Mouse (Mus musculus): Measurements from ENCODE around the gene Hnrnpa1.
A peak's percentile ranks its signal among the peaks of the same experiment; 100 is the strongest.

The Hnrnpa1 gene

GRCm38 (mm10) chr15:103240160-103241028, at the start of gene Hnrnpa1:
Hnrnpa1 (plus strand) TSS chr15:103240432.
- DNase-seq = peak; percentile 91 to 98

GRCm38 (mm10) chr15:103190531-103191462, 49.4 kb upstream of the Hnrnpa1 start:
- peak; percentile 31 to 83 for DNase-seq

GRCm38 (mm10) chr15:103193606-103194005, 46.6 kb upstream of the Hnrnpa1 start:
- peak; percentile 83 to 85 for DNase-seq

- no peak for DNase-seq
Measured at GRCm38 (mm10) chr15:103196835-103197234, 43.4 kb upstream of the Hnrnpa1 start.

GRCm38 (mm10) chr15:103197785-103198184, 42.4 kb upstream of the Hnrnpa1 start:
- DNase-seq = no peak

GRCm38 (mm10) chr15:103202088-103202793, 38.0 kb upstream of the Hnrnpa1 start:
- peak; percentile 59 to 74 for DNase-seq

- peak; percentile 32 to 43 for DNase-seq
Measured at GRCm38 (mm10) chr15:103205156-103205555, 35.1 kb upstream of the Hnrnpa1 start.

GRCm38 (mm10) chr15:103214149-103214548, 26.1 kb upstream of the Hnrnpa1 start:
- DNase-seq = no peak

- DNase-seq = peak; percentile 92
Measured at GRCm38 (mm10) chr15:103214971-103215907, 25.0 kb upstream of the Hnrnpa1 start.

GRCm38 (mm10) chr15:103216052-103216451, 24.2 kb upstream of the Hnrnpa1 start:
- DNase-seq = no peak

- DNase-seq = peak; percentile 22 to 39
Measured at GRCm38 (mm10) chr15:103220785-103221184, 19.4 kb upstream of the Hnrnpa1 start.

- DNase-seq = no peak
Measured at GRCm38 (mm10) chr15:103221386-103221785, 18.8 kb upstream of the Hnrnpa1 start.

GRCm38 (mm10) chr15:103224161-103224560, 16.1 kb upstream of the Hnrnpa1 start:
- DNase-seq = no peak

- no peak for DNase-seq
Measured at GRCm38 (mm10) chr15:103227022-103227421, 13.2 kb upstream of the Hnrnpa1 start.

GRCm38 (mm10) chr15:103227572-103227971, 12.7 kb upstream of the Hnrnpa1 start:
- DNase-seq = no peak

- no peak for DNase-seq
Measured at GRCm38 (mm10) chr15:103228904-103229303, 11.3 kb upstream of the Hnrnpa1 start.

GRCm38 (mm10) chr15:103233119-103233518, 7.1 kb upstream of the Hnrnpa1 start:
- DNase-seq = no peak

- DNase-seq = no peak
Measured at GRCm38 (mm10) chr15:103237295-103237694, 2.9 kb upstream of the Hnrnpa1 start.

GRCm38 (mm10) chr15:103239130-103239684, 1.0 kb upstream of the Hnrnpa1 start:
- DNase-seq = peak; percentile 95 to 98

- peak; percentile 98 to 99 for DNase-seq
Measured at GRCm38 (mm10) chr15:103239685-103240159, 510 bp upstream of the Hnrnpa1 start, which contains the start of gene Cbx5. Cbx5 (minus strand) TSS chr15:103239816.

All from kidney, postnatal 36 days (tissue).